Mouse (Mus musculus) thymus, adult 2 months (tissue): Measurements from ENCODE around the gene Dek. TPM values are rescaled to one million over a fixed set of nuclear protein-coding genes. Genes with fewer than 3 reads are reported as not detected.

Experiments used
- DNase-seq: peaks from one replicate; pipeline ENCODE4 v3.0.0; 2021
- H3K27ac ChIP-seq: fragments of 200-500 bp; 2 replicates; pipeline ENCODE4 v1.5.1; 2012; ENCODE audit warnings: low read length, control low read depth; ENCODE audit not compliant: control insufficient read depth, insufficient read depth
- H3K27me3 ChIP-seq: fragments of 200-500 bp; 2 replicates; pipeline ENCODE4 v1.6.1; 2012; ENCODE audit warnings: mild to moderate bottlenecking, low read length, moderate library complexity, mixed read lengths; ENCODE audit not compliant: control insufficient read depth, insufficient read depth
- H3K36me3 ChIP-seq: fragments of 200-500 bp; 2 replicates; pipeline ENCODE4 v1.6.1; 2012; ENCODE audit warnings: mild to moderate bottlenecking, low read length, moderate library complexity; ENCODE audit not compliant: control insufficient read depth, insufficient read depth
- H3K4me1 ChIP-seq: fragments of 200-500 bp; replicated peaks from 2 replicates; pipeline ENCODE4 v1.6.1; 2012; ENCODE audit warnings: low read length; ENCODE audit not compliant: control insufficient read depth, insufficient read depth
- H3K4me3 ChIP-seq: fragments of 200-500 bp; 2 replicates; pipeline ENCODE4 v1.5.1; 2012; ENCODE audit warnings: mild to moderate bottlenecking, low read length, control low read depth, moderate library complexity; ENCODE audit not compliant: control insufficient read depth, insufficient read depth
- CTCF ChIP-seq: fragments of 200-500 bp; IDR thresholded peaks from 2 replicates; pipeline ENCODE4 v1.5.1; 2012; ENCODE audit warnings: mild to moderate bottlenecking, control low read depth, low read length, moderate library complexity, borderline replicate concordance; ENCODE audit not compliant: control insufficient read depth, poor library complexity, insufficient read depth; ENCODE audit errors: extremely low read depth
- POLR2A ChIP-seq: fragments of 200-500 bp; IDR thresholded peaks from 2 replicates; pipeline ENCODE4 v1.6.1; 2012; ENCODE audit warnings: mild to moderate bottlenecking, low read length, control low read depth, moderate library complexity; ENCODE audit not compliant: control insufficient read depth, poor library complexity, insufficient read depth; ENCODE audit errors: extremely low read depth
- WGBS: fragments of 180-500 bp; shearing (Covaris S2); methylation state at CpG from one replicate; pipeline ENCODE4 v1.1.7; 2018; 5-methylcytosine and 5-hydroxymethylcytosine counted together
- polyA plus RNA-seq: library from polyadenylated mRNA; depleted of rRNA; stranded (reverse); fragments of >200 nt; gene quantifications from 2 replicates; pipeline ENCODE4 v1.2.3, GENCODE M21; 2012

Gene Dek
- polyA plus RNA-seq, 1 experiment = 50.4 TPM

- Histone ChIP-seq H3K4me3 (no peak overlapping the region), H3K4me1 (no peaks in the 10 kb centered on the region), H3K27me3 (no peaks in the 10 kb centered on the region), H3K27ac (no peak overlapping the region), H3K36me3 (no peaks in the 10 kb centered on the region)
- TF ChIP-seq CTCF = no peak
- TF ChIP-seq POLR2A = no peak
- DNase-seq = no peak
- WGBS = 85% methylated on average over 11 of the region's 11 CpGs
Measured at GRCm38 (mm10) chr13:47148573-47148972, 42.6 kb upstream of the Dek start.

GRCm38 (mm10) chr13:47146388-47146787 is 40.4 kb upstream of the Dek start:
- Histone ChIP-seq H3K27me3 (no peaks in the 10 kb centered on the region), H3K27ac (no peak overlapping the region), H3K4me1 (no peaks in the 10 kb centered on the region), H3K36me3 (no peaks in the 10 kb centered on the region), H3K4me3 (no peak overlapping the region)
- TF ChIP-seq POLR2A (no peak), CTCF (no peak)
- DNase-seq = no peak
- 91% methylated on average over 7 of the region's 7 CpGs for WGBS

- TF ChIP-seq CTCF (no peak), POLR2A (no peak)
- Histone ChIP-seq H3K4me3 (no peak overlapping the region), H3K27ac (no peak overlapping the region), H3K4me1 (no peaks in the 10 kb centered on the region), H3K36me3 (no peaks in the 10 kb centered on the region), H3K27me3 (no peaks in the 10 kb centered on the region)
- WGBS = 91% methylated on average over 9 of the region's 9 CpGs
- DNase-seq = no peak
Measured at GRCm38 (mm10) chr13:47145939-47146338, 39.9 kb upstream of the Dek start.

- Histone ChIP-seq H3K36me3 (no peaks in the 10 kb centered on the region), H3K27me3 (no peaks in the 10 kb centered on the region), H3K27ac (no peak overlapping the region), H3K4me1 (no peaks in the 10 kb centered on the region), H3K4me3 (no peak overlapping the region)
- TF ChIP-seq POLR2A (no peak), CTCF (no peak)
- no peak for DNase-seq
- 87% methylated on average over 6 of the region's 6 CpGs for WGBS
Measured at GRCm38 (mm10) chr13:47142764-47143163, 36.8 kb upstream of the Dek start.

GRCm38 (mm10) chr13:47135741-47136140 is 29.7 kb upstream of the Dek start:
- WGBS = 97% methylated on average over 7 of the region's 7 CpGs
- TF ChIP-seq CTCF (no peak), POLR2A (no peak)
- H3K27me3 ChIP-seq = no peaks in the 10 kb centered on the region
- DNase-seq = no peak
- H3K27ac ChIP-seq = no peak overlapping the region
- H3K4me3 ChIP-seq = no peak overlapping the region
- H3K36me3 ChIP-seq = no peaks in the 10 kb centered on the region
- H3K4me1 ChIP-seq = no peaks in the 10 kb centered on the region

GRCm38 (mm10) chr13:47134836-47135235 is 28.8 kb upstream of the Dek start:
- no peaks in the 10 kb centered on the region for H3K36me3 ChIP-seq
- TF ChIP-seq CTCF = no peak
- no peak for TF ChIP-seq POLR2A
- no peak overlapping the region for H3K27ac ChIP-seq
- H3K4me3 ChIP-seq = no peak overlapping the region
- 95% methylated on average over 7 of the region's 7 CpGs for WGBS
- no peaks in the 10 kb centered on the region for H3K4me1 ChIP-seq
- no peak for DNase-seq
- no peaks in the 10 kb centered on the region for H3K27me3 ChIP-seq

GRCm38 (mm10) chr13:47133058-47133457 is 27.1 kb upstream of the Dek start:
- Histone ChIP-seq H3K27me3 (no peaks in the 10 kb centered on the region), H3K4me3 (no peak overlapping the region), H3K27ac (no peak overlapping the region), H3K4me1 (no peaks in the 10 kb centered on the region), H3K36me3 (no peaks in the 10 kb centered on the region)
- no peak for TF ChIP-seq POLR2A
- no peak for TF ChIP-seq CTCF
- DNase-seq = no peak
- WGBS = 88% methylated on average over 8 of the region's 8 CpGs
